Mouse (Mus musculus) hindbrain, embryonic 10.5 days (tissue): ENCODE results near the gene Stxbp3. TPM values are rescaled to one million over a fixed set of nuclear protein-coding genes. Genes with fewer than 3 reads are reported as not detected.

ENCODE experiments used
- DNase-seq: peaks from one replicate; pipeline ENCODE4 v3.0.0-alpha.2; 2017; ENCODE audit warnings: low spot score
- H3K27ac ChIP-seq: fragments of 300-500 bp; sonication (generic); 2 replicates; pipeline ENCODE4 v1.5.1; 2016; ENCODE audit warnings: mild to moderate bottlenecking, moderate library complexity
- H3K27me3 ChIP-seq: fragments of 300-500 bp; sonication (generic); 2 replicates; pipeline ENCODE4 v1.6.1; 2016; ENCODE audit warnings: mild to moderate bottlenecking; ENCODE audit not compliant: poor library complexity, insufficient read depth, severe bottlenecking
- H3K36me3 ChIP-seq: fragments of 300-500 bp; sonication (generic); 2 replicates; pipeline ENCODE4 v1.6.1; 2016; ENCODE audit warnings: mild to moderate bottlenecking, moderate library complexity
- H3K4me1 ChIP-seq: fragments of 300-500 bp; sonication (generic); replicated peaks from 2 replicates; pipeline ENCODE4 v1.6.1; 2016; ENCODE audit warnings: mild to moderate bottlenecking
- H3K4me3 ChIP-seq: fragments of 300-500 bp; sonication (generic); 2 replicates; pipeline ENCODE4 v1.5.1; 2016; ENCODE audit warnings: mild to moderate bottlenecking, moderate library complexity
- H3K9me3 ChIP-seq: fragments of 300-500 bp; sonication (generic); 2 replicates; pipeline ENCODE4 v1.6.1; 2016; ENCODE audit warnings: mild to moderate bottlenecking, moderate library complexity
- WGBS: fragments of 180-500 bp; shearing (Covaris S2); methylation state at CpG from one replicate; pipeline ENCODE4 v1.1.7; 2016; 5-methylcytosine and 5-hydroxymethylcytosine counted together
- polyA plus RNA-seq: library from polyadenylated mRNA; unstranded; fragments of >200 nt; fragmentation: Nextera tagmentation; extraction: Ambion mirVana; gene quantifications from 2 replicates; pipeline ENCODE4 v1.2.1, GENCODE M21; 2016

Stxbp3 gene
- polyA plus RNA-seq, 1 experiment from 2014 or later: 18.9 TPM

GRCm38 (mm10) chr3:108830493-108830892, 9.8 kb downstream of the Stxbp3 start:
- Histone ChIP-seq H3K4me3 (no peak overlapping the region), H3K27me3 (no peaks in the 10 kb centered on the region), H3K9me3 (no peaks in the 10 kb centered on the region), H3K36me3 (peaks cover 32% of the 10 kb centered on the region), H3K4me1 (no peaks in the 10 kb centered on the region), H3K27ac (no peak overlapping the region)
- WGBS: 85% methylated on average over 11 of the region's 11 CpGs
- DNase-seq: no peak

DNA sequence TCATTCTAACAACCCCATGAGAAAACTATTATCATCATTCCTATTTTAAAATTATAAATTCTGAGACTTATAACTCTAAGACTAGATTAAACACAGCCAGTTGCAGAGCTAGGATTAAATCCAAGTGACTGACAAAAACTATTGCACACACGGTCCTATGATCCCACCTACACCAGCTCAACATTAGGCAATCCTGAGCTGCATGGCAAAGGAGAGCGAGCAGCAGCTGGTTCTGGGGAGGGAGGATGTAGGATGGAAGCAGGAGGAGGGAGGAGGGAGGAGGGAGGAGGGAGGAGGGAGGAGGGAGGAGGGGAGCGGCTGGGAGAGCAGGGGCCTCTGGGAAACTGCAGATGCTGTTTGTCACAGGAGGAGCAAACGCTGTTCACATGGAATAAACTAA, 24.7 kb downstream of the Stxbp3 start:
- Histone ChIP-seq H3K36me3 (peaks cover 51% of the 10 kb centered on the region), H3K27ac (no peak overlapping the region), H3K27me3 (no peaks in the 10 kb centered on the region), H3K4me1 (no peaks in the 10 kb centered on the region), H3K4me3 (no peak overlapping the region), H3K9me3 (no peaks in the 10 kb centered on the region)
- no peak for DNase-seq
- WGBS: 87% methylated on average over 4 of the region's 4 CpGs

GRCm38 (mm10) chr3:108810747-108811263, 29.5 kb downstream of the Stxbp3 start:
- DNase-seq: no peak
- H3K36me3 ChIP-seq: peaks cover 61% of the 10 kb centered on the region
- 89% methylated on average over 4 of the region's 4 CpGs for WGBS
- no peak overlapping the region for H3K27ac ChIP-seq
- H3K4me3 ChIP-seq: no peak overlapping the region
- H3K4me1 ChIP-seq: no peaks in the 10 kb centered on the region
- no peaks in the 10 kb centered on the region for H3K27me3 ChIP-seq
- no peaks in the 10 kb centered on the region for H3K9me3 ChIP-seq

- H3K4me3 ChIP-seq: no peak overlapping the region
- WGBS: 88% methylated on average over 5 of the region's 5 CpGs
- no peaks in the 10 kb centered on the region for H3K27me3 ChIP-seq
- no peak overlapping the region for H3K27ac ChIP-seq
- no peaks in the 10 kb centered on the region for H3K4me1 ChIP-seq
- no peak for DNase-seq
- H3K9me3 ChIP-seq: no peaks in the 10 kb centered on the region
- H3K36me3 ChIP-seq: peaks cover 65% of the 10 kb centered on the region
These were observed 34.7 kb downstream of the Stxbp3 start for GRCm38 (mm10) chr3:108805622-108806021.

GRCm38 (mm10) chr3:108798375-108798774, 42.0 kb downstream of the Stxbp3 start:
- Histone ChIP-seq H3K27ac (no peak overlapping the region), H3K4me3 (no peak overlapping the region), H3K36me3 (peaks cover 80% of the 10 kb centered on the region), H3K9me3 (no peaks in the 10 kb centered on the region), H3K4me1 (no peaks in the 10 kb centered on the region), H3K27me3 (no peaks in the 10 kb centered on the region)
- no peak for DNase-seq
- WGBS: 92% methylated on average over 2 of the region's 2 CpGs

- no peak for DNase-seq
- Histone ChIP-seq H3K9me3 (no peaks in the 10 kb centered on the region), H3K27me3 (no peaks in the 10 kb centered on the region), H3K36me3 (peaks cover 75% of the 10 kb centered on the region), H3K4me3 (no peak overlapping the region), H3K27ac (no peak overlapping the region), H3K4me1 (no peaks in the 10 kb centered on the region)
- 90% methylated on average over 6 of the region's 6 CpGs for WGBS
These were observed 42.6 kb downstream of the Stxbp3 start for GRCm38 (mm10) chr3:108797723-108798122.

DNA sequence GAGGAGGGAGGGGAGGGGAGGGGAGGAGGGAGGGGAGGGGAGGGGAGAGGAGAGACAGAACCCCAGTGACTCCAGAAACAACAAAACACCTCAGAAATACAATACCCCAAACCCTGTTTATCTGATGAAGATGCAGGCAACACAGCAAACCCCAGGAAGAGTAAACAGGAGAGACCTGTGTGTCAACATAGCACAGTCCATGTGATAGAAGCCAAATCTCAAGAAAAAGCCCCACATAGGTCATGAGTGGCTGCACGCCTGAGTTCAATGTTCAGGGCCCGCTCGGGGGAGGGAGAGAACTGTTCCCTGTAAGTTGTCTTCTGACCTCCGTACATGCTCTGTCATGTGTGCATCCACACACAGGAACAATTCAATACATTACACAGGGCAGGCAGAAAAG, 43.9 kb downstream of the Stxbp3 start:
- H3K4me1 ChIP-seq: no peaks in the 10 kb centered on the region
- 92% methylated on average over 4 of the region's 4 CpGs for WGBS
- H3K9me3 ChIP-seq: no peaks in the 10 kb centered on the region
- H3K36me3 ChIP-seq: peaks cover 69% of the 10 kb centered on the region
- no peak overlapping the region for H3K4me3 ChIP-seq
- H3K27me3 ChIP-seq: no peaks in the 10 kb centered on the region
- H3K27ac ChIP-seq: no peak overlapping the region
- DNase-seq: no peak

- 88% methylated on average over 7 of the region's 7 CpGs for WGBS
- no peak for DNase-seq
- H3K27me3 ChIP-seq: no peaks in the 10 kb centered on the region
- H3K36me3 ChIP-seq: peaks cover 63% of the 10 kb centered on the region
- H3K9me3 ChIP-seq: no peaks in the 10 kb centered on the region
- no peak overlapping the region for H3K4me3 ChIP-seq
- H3K4me1 ChIP-seq: no peaks in the 10 kb centered on the region
- H3K27ac ChIP-seq: no peak overlapping the region
These were observed 44.6 kb downstream of the Stxbp3 start for GRCm38 (mm10) chr3:108795554-108796299.

GRCm38 (mm10) chr3:108794780-108795179, 45.5 kb downstream of the Stxbp3 start:
- H3K36me3 ChIP-seq: peaks cover 54% of the 10 kb centered on the region
- H3K4me1 ChIP-seq: no peaks in the 10 kb centered on the region
- WGBS: 89% methylated on average over 9 of the region's 9 CpGs
- H3K27ac ChIP-seq: no peak overlapping the region
- H3K27me3 ChIP-seq: no peaks in the 10 kb centered on the region
- no peak overlapping the region for H3K4me3 ChIP-seq
- H3K9me3 ChIP-seq: no peaks in the 10 kb centered on the region
- DNase-seq: no peak

DNA sequence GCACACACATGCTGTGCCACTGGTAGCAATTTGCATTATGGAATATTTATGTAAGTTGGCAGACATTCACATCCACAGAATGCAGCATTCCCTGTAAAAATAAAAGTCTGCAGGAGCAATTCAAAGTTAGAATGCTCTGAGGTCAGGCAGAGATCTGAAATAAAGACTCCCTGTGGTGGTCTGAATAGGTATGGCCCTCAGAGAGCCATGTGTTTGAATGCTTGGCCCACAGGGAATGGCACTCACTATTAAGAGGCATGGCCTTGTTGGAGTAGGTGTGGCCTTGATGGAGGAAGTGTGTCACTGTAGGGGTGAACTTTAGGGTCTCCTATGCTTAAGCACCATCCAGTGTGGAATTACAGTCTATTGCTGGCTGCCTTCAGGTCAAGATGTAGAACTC, 47.9 kb downstream of the Stxbp3 start:
- Histone ChIP-seq H3K4me1 (0 out of 2 replicates have a peak, but pooled peaks cover 5% of the 10 kb centered on the region), H3K27me3 (no peaks in the 10 kb centered on the region), H3K9me3 (no peaks in the 10 kb centered on the region), H3K27ac (no peak overlapping the region), H3K36me3 (peaks cover 40% of the 10 kb centered on the region), H3K4me3 (no peak overlapping the region)
- no peak for DNase-seq

DNA sequence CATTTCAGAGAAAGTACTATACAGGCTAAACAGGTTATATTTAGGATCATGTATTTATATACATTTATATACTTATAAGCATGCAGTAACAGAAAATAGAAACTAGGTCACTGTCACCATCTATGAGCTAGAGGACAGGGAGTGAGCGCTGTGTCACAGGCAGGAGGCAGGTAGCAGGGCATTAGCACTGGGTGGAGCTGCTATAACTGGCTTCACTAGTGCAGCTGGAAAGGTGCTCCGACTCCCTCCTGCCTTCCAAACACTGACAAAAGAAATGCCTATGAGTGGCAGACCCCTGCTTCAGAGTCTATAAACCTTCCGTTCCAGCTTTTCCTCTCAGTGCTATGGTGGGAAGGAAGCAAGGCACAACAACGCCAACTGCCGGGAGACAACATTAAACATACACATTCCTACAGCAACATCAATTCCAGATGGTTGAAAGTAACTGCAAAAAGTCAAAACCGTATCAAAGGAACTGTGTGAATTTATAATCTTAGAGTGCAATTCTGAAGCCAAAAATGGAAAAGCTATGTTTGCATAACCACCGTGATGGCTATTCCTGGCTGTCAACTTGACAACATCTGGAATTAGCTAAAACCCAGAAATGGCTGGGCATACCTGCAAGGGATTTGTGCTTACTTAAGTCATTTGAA, 49.1 kb downstream of the Stxbp3 start:
- H3K4me1 ChIP-seq: 0 out of 2 replicates have a peak, but pooled peaks cover 5% of the 10 kb centered on the region
- peaks cover 29% of the 10 kb centered on the region for H3K36me3 ChIP-seq
- no peak overlapping the region for H3K4me3 ChIP-seq
- H3K27ac ChIP-seq: no peak overlapping the region
- no peaks in the 10 kb centered on the region for H3K27me3 ChIP-seq
- no peak for DNase-seq
- H3K9me3 ChIP-seq: no peaks in the 10 kb centered on the region
- WGBS: 76% methylated on average over 7 of the region's 7 CpGs

DNA sequence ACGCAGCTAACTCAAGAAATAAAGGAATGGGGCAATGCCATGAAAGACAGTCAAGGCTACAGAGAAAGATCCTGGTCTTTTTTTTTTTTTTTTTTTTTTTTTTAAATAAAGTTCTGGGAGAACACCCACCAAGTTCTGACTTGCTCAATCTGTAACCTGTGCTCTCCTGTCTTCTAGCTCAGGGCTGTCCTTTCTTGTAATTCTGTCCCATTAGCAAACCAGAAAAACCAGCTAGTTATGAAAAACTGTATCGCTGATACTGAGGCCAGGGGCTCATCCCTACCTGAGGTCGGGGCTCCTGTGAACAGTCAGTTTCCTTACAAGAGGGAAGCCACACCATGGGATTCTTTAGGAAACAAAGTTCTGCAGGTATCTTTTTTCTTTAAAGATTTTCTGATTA, 49.8 kb downstream of the Stxbp3 start:
- H3K4me3 ChIP-seq: no peak overlapping the region
- no peaks in the 10 kb centered on the region for H3K9me3 ChIP-seq
- H3K36me3 ChIP-seq: peaks cover 23% of the 10 kb centered on the region
- no peak for DNase-seq
- no peaks in the 10 kb centered on the region for H3K27me3 ChIP-seq
- H3K4me1 ChIP-seq: 0 out of 2 replicates have a peak, but pooled peaks cover 5% of the 10 kb centered on the region
- 88% methylated on average over 3 of the region's 3 CpGs for WGBS
- H3K27ac ChIP-seq: no peak overlapping the region

DNA sequence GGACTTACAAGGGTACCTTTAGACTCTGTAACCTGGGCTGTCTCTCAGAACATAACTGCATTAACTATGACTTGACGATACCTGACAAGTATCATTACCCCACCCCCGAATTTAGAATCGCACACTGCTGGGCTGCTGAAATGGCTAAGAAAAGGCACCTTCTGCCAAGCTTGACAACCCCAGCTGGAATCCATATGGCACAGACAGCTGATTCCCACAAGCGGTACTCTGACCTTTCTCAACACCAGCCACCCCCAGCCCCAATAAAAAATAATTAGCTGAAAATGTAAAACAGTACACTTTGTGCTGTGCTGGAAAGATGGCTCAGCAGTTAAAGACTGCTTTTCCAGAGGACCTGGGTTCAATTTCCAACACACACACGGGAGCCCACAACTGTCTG, 51.0 kb downstream of the Stxbp3 start:
- H3K27ac ChIP-seq: no peak overlapping the region
- DNase-seq: no peak
- peaks cover 9% of the 10 kb centered on the region; the same call in 1 of the 2 replicates for H3K9me3 ChIP-seq
- WGBS: 68% methylated on average over 5 of the region's 5 CpGs
- H3K36me3 ChIP-seq: peaks cover 15% of the 10 kb centered on the region
- 0 out of 2 replicates have a peak, but pooled peaks cover 5% of the 10 kb centered on the region for H3K4me1 ChIP-seq
- H3K4me3 ChIP-seq: no peak overlapping the region
- no peaks in the 10 kb centered on the region for H3K27me3 ChIP-seq
